Mouse (Mus musculus) spleen, adult 2 months (tissue): ENCODE measurements around the gene Irs2. TPM values are rescaled to one million over a fixed set of nuclear protein-coding genes. Genes with fewer than 3 reads are reported as not detected.

Experiments used
- DNase-seq, 2 experiments: peaks; one replicate each; pipeline versions ENCODE4 v3.0.0 to v3.0.0-alpha.2; 2012 to 2021; ENCODE audit warnings: low spot score in 2 of 2, low read depth in 1 of 2
- H3K27ac ChIP-seq: fragments of 200-500 bp; 2 replicates; pipeline ENCODE4 v1.5.1; 2012; ENCODE audit warnings: low read length, inconsistent platforms; ENCODE audit not compliant: insufficient read depth
- H3K27me3 ChIP-seq: fragments of 200-500 bp; 2 replicates; pipeline ENCODE4 v1.6.1; 2012; ENCODE audit warnings: mild to moderate bottlenecking, moderate library complexity, low read length, inconsistent platforms; ENCODE audit not compliant: control insufficient read depth, insufficient read depth
- H3K36me3 ChIP-seq: fragments of 200-500 bp; 2 replicates; pipeline ENCODE4 v1.6.1; 2012; ENCODE audit warnings: mild to moderate bottlenecking, low read length, inconsistent platforms; ENCODE audit not compliant: control insufficient read depth, insufficient read depth
- H3K4me1 ChIP-seq: fragments of 200-500 bp; 2 replicates; pipeline ENCODE4 v1.6.1; 2011; ENCODE audit warnings: inconsistent platforms; ENCODE audit not compliant: control insufficient read depth, insufficient read depth, insufficient read length
- H3K4me3 ChIP-seq: fragments of 200-500 bp; 2 replicates; pipeline ENCODE4 v1.5.1; 2011; ENCODE audit warnings: mild to moderate bottlenecking, inconsistent platforms; ENCODE audit not compliant: insufficient read depth, insufficient read length; ENCODE audit errors: extremely low read depth
- CTCF ChIP-seq: fragments of 200-500 bp; IDR thresholded peaks from 2 replicates; pipeline ENCODE4 v1.5.1; 2011; ENCODE audit warnings: mild to moderate bottlenecking, inconsistent platforms; ENCODE audit not compliant: insufficient read depth, insufficient read length, insufficient replicate concordance; ENCODE audit errors: extremely low read depth
- POLR2A ChIP-seq: fragments of 200-500 bp; IDR thresholded peaks from 2 replicates; pipeline ENCODE4 v1.6.1; 2011; ENCODE audit warnings: low read depth, low read length, inconsistent platforms
- WGBS: fragments of 180-500 bp; shearing (Covaris S2); methylation state at CpG from one replicate; pipeline ENCODE4 v1.1.7; 2018; 5-methylcytosine and 5-hydroxymethylcytosine counted together
- polyA plus RNA-seq: library from polyadenylated mRNA; depleted of rRNA; stranded (reverse); fragments of >200 nt; gene quantifications from 2 replicates; pipeline ENCODE4 v1.2.3, GENCODE M21; 2012

Irs2 gene
- polyA plus RNA-seq, 1 experiment: 11.6 TPM

DNA sequence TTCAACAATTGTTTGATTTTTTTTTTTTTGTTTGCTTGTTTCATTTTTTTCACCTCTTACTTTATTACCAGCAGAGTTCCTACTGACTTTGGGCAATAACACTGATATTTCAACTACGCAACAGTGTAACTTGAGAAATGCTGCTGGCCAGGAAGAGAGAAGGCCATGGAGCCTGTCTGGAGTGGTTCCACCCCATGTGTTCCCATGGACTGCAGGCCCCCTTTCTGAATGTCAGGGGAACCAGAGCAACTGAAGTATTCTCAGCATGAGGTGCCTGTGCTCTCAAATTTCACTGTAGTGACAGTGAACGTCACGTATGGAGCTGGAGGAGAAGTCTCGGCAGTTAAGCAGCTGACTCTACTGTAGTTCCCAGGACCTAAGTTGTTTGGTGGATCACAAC, 35.3 kb upstream of the Irs2 start:
- H3K4me3 ChIP-seq: no peak overlapping the region
- H3K4me1 ChIP-seq: peaks cover 1% of the 10 kb centered on the region; the same call in 1 of the 2 replicates
- TF ChIP-seq POLR2A (no peak), CTCF (no peak)
- H3K27ac ChIP-seq: no peak overlapping the region
- no peak for DNase-seq
- no peaks in the 10 kb centered on the region for H3K36me3 ChIP-seq
- 98% methylated on average over 4 of the region's 4 CpGs for WGBS
- H3K27me3 ChIP-seq: no peaks in the 10 kb centered on the region

DNA sequence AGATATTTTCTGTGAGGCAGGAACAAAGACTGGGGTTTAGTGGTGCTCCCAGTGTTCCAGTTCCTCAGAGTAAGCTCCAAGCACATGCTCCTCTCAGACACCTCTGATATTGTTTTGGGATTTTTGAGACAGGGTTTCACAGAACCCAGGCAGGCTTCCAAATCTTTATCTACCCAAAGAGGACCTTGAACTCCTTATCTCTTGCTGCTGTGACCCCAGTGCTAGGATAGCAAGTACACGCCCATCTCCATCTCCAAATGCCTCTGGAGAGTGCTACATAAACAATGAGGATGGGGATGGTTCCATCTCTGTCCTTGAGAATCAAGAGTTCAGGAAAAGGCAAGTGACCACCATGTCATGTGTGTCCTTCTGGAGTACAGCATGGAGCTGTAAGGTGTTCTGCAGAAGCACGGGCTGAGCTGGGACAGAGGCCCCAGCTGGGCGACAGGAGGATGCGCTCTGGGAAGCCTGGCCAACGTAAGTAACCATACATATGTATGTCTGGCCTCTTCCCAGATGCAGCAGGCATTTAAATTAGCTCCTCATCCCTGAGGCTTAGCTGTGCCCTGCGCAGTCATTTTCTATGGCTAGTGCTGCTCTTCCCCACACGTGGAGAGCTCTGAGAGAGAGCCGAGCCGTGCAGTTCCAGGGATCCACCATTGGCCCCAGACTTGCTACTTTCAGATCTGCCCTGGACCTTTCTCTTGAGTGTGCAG, 34.8 kb upstream of the Irs2 start:
- WGBS: 88% methylated on average over 9 of the region's 9 CpGs
- no peak for DNase-seq
- no peak overlapping the region for H3K27ac ChIP-seq
- no peaks in the 10 kb centered on the region for H3K4me1 ChIP-seq
- H3K4me3 ChIP-seq: no peak overlapping the region
- TF ChIP-seq POLR2A (no peak), CTCF (no peak)
- no peaks in the 10 kb centered on the region for H3K27me3 ChIP-seq
- no peaks in the 10 kb centered on the region for H3K36me3 ChIP-seq

DNA sequence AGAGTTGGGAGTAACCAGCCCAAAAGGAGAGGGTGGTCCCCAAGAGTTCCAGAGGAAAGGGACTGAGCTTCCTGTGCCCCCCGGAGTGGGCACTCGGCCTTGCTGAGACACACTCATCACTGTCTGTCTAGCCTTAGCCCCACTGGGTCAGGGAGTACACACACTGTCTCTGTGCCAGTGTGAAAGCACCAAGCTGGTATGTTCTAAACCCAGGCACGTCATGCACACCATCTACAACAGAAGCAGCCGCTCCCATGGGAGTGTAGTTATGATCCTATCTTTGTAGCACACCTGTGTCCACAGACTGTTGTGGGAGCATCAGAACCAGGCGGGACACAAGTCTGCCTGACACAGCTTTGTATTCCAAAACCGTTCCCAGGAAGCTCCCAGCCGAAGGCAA, 31.8 kb upstream of the Irs2 start:
- TF ChIP-seq CTCF (no peak), POLR2A (no peak)
- H3K4me1 ChIP-seq: no peaks in the 10 kb centered on the region
- 85% methylated on average over 7 of the region's 7 CpGs for WGBS
- no peak for DNase-seq
- H3K4me3 ChIP-seq: no peak overlapping the region
- H3K27ac ChIP-seq: no peak overlapping the region
- H3K27me3 ChIP-seq: no peaks in the 10 kb centered on the region
- no peaks in the 10 kb centered on the region for H3K36me3 ChIP-seq

DNA sequence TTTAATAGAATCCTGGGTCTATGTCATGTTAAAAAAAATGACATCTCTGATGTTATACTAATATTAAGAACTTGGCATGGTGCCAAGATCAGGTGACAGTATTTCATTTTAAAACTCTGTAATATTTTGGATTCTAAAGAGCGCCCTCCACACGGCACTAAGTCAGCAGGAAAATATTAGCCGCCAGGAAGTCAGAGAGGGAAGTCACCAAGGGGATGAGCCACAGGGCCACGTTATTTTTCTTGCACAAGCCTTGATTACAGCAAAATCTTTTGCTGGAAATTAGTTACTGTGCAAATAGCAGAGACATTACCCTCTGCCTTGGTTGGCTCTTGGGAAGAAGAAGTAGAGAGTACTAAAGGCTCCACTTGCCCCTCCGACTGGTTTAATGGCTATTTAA, 30.5 kb upstream of the Irs2 start:
- TF ChIP-seq CTCF: no peak
- Histone ChIP-seq H3K27me3 (no peaks in the 10 kb centered on the region), H3K4me3 (no peak overlapping the region), H3K36me3 (no peaks in the 10 kb centered on the region), H3K27ac (no peak overlapping the region), H3K4me1 (no peaks in the 10 kb centered on the region)
- WGBS: 47% methylated on average over 5 of the region's 5 CpGs
- no peak for DNase-seq

DNA sequence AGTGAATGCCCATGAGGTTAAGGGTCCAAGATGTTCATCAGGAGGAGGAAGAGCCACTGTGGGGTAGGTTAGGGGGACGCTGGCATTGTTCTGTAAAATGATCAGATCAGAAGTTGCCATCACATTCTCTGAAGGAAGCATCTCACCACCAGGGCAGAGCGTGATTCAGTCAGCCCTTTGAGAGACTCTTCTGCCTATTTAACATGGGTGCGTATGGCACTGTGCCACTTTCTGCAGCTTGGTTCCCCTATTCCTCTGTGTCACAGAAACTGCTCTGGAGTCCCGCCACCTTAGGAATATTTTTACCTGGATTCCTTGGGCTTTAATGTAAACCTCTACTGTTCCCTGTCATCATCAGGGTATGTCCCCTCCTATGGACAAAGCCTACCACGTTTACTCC, 30.1 kb upstream of the Irs2 start:
- no peak overlapping the region for H3K27ac ChIP-seq
- H3K36me3 ChIP-seq: no peaks in the 10 kb centered on the region
- H3K4me3 ChIP-seq: no peak overlapping the region
- TF ChIP-seq POLR2A (no peak), CTCF (no peak)
- no peaks in the 10 kb centered on the region for H3K27me3 ChIP-seq
- DNase-seq: no peak
- 67% methylated on average over 5 of the region's 5 CpGs for WGBS
- no peaks in the 10 kb centered on the region for H3K4me1 ChIP-seq

DNA sequence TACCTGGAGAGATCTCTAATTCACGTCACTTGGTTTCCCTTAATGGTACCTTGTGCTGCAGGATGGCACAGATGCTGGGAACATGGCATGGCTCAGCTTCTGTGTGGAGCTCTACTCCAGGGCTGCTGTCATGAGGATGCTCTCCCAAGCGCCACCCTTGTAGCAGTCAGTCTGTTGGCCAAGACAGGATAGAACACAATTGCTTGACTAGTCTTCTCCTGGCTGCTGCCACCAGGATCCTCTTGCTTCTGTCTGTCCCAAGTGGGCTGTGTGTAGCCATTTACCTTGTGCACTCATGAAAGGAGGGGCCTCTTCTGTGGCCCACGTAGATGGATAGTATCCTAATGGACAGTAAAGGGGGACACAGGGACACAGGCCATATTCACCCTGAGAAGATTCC, 28.5 kb upstream of the Irs2 start:
- H3K27me3 ChIP-seq: no peaks in the 10 kb centered on the region
- H3K4me3 ChIP-seq: no peak overlapping the region
- H3K27ac ChIP-seq: no peak overlapping the region
- H3K36me3 ChIP-seq: no peaks in the 10 kb centered on the region
- TF ChIP-seq POLR2A (no peak), CTCF (no peak)
- no peak for DNase-seq
- H3K4me1 ChIP-seq: no peaks in the 10 kb centered on the region
- 88% methylated on average over 3 of the region's 3 CpGs for WGBS

DNA sequence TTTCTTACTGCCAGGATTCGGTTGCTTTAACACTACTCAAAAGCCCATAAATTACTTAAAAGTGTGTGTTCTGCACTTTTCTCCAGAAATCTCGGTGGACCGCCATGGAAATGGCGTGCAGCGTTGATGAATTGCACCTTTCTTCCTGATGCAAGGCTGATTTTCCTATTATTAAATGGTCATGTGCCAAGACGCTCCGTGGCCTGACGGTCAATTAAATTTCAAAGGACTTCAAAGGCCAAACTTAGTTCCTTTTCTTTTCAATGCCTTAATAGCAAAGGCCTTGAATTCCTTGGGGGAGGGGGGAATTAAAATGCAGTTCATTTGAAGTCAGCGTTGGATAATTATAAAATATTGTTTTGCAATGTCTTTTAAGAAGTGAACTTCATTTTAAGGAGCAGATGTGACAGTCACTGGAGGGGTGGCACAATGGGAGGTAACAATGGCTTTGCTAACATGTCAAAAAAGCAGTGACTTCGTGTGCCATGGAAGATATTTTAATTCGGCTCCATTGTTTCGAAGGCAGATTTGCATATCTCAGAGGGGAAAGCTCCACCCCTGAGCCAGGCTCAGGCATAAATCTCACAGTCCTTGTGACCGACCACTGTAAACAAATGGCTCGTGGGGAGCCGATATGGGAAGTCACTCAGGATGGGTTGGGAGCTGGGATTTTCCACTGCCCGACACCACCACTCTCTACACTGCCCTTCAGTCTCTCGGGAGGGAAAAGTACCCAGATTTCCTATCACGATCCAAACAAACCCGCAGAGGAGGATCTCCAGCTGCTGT, 27.6 kb upstream of the Irs2 start:
- Histone ChIP-seq H3K4me1 (no peaks in the 10 kb centered on the region), H3K27ac (no peak overlapping the region)
- TF ChIP-seq CTCF: no peak
- no peak for TF ChIP-seq POLR2A

More for the DNA sequence above, 27.6 kb upstream of the Irs2 start:
- Histone ChIP-seq H3K36me3 (no peaks in the 10 kb centered on the region), H3K4me3 (no peak overlapping the region), H3K27me3 (no peaks in the 10 kb centered on the region)
- 64% methylated on average over 19 of the region's 19 CpGs for WGBS
- no peak for DNase-seq
